Mouse (Mus musculus) lung, postnatal 0 days (tissue): ENCODE measurements around the gene Kdelr3.

Source experiments
- CTCF ChIP-seq: IDR thresholded peaks from 2 replicates; pipeline ENCODE4 v1.5.1; 2016; ENCODE audit warnings: antibody characterized with exemption, mild to moderate bottlenecking
- EP300 ChIP-seq: IDR thresholded peaks from 2 replicates; pipeline ENCODE4 v1.6.1; 2016; ENCODE audit warnings: antibody characterized with exemption, mild to moderate bottlenecking, control low read depth

DNA sequence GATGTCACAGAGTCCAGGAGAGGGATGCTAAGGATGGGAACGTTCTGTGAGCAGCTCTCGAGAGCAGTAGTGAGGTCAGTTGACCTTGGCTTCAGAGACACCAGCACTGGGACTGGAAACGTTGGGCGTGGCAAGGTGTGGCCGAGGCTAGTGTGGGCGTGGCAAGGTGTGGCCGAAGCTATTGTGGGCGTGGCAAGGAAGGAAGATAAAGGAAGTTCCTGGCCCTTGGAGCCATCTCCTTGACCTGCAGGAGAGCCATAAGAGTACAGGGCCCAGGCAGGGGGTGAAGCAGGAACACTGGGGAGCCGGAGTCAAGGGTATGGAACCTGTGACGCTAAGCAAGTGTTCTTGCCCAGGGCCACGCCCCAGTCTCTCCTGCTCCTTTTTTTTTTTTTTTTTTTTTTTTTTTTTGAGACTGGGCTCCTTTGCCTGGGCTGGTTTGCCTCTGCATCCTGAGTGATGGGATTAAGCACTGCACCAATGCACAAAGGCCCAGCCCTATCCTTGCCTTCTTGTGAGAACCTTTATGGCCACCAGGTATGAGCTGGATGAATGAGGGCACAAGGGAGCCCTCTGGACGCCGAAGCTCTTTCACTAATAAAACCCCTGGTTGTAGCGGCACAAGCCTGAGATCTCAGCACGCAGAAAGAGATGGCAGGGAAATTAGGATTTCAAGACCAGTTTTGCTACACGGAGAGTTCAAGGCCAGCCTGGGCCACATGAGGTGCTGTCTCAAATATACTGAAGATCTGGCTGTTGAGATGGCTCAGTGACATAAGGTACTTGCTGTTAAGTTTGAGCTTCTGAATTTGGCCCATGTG lies 3.4 kb downstream of the Kdelr3 start:
- TF ChIP-seq CTCF: no peak
- TF ChIP-seq EP300: no peak
